Mouse (Mus musculus) thymus, postnatal 0 days (tissue): Measurements from ENCODE around the gene Folh1. TPM values are rescaled to one million over a fixed set of nuclear protein-coding genes. Genes with fewer than 3 reads are reported as not detected.
"Not testable (repeated sequence)": the region's sequence is repeated elsewhere in the genome, so short reads cannot be mapped to it uniquely, and the experiment has no call there.

Experiments used
- DNase-seq: peaks from one replicate; pipeline ENCODE4 v3.0.0-alpha.2; 2015; ENCODE audit warnings: low spot score
- polyA plus RNA-seq: library from polyadenylated mRNA; unstranded; fragments of >200 nt; fragmentation: Nextera tagmentation; extraction: Ambion mirVana; gene quantifications from 2 replicates; pipeline ENCODE4 v1.2.1, GENCODE M21; 2015

The Folh1 gene
- polyA plus RNA-seq: 0.06 and 0.16 TPM in 2 replicates

DNA sequence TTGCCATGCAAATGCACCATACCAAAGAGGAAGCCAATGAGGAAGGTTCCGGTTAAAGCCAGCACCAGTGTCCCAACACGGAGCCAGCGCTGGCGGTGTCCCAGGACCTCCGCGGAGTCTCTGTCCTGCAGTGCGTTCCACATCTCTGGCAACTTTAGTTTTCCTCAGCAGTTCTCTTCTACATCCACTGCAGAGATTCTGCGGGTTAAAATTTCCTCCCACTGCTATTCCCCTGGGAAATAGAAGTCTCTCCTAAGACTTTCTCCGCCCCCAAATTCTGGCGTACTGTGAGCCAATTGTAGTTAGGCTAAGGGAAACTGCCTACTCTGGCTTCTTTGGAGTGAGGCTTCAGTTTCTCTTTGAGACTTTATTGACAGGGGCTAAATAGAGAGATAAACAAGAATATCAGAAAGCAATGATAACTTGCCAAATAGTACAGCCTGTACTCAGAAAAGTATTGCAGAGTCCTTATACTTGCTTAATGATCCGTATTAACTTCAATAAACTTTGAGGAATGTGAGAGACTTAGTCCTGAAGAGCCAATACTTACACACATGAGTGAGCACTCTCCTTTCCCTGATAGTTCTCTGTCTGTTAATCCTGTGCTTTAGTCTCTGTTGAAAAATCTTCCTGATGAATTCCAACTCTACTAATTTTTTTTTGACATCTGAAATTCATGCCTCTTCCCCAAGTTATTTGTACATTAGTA, at the start of gene Folh1:
TSS of gene Folh1 (minus strand) at position 327 of the 709 bp plus-strand sequence.
- no peak for DNase-seq

DNA sequence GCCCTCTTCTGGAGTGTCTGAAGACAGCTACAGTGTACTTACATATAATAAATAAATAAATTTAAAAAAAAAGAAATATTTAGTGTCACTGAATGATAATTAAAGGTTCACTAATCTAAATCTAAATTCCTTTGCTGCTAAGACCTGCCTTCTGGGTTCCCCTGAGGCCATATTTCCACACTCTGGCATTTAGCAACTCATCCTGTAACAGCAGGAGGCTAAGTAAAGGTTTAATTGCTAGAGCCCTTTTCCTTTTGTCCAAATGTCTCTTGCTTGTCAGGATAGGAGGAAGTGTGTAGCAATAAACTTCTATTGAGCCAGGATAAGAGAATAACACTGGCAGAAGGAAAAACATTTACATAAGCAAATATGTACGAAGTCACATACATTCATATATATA, 40.7 kb upstream of the Folh1 start:
- DNase-seq: no peak

DNA sequence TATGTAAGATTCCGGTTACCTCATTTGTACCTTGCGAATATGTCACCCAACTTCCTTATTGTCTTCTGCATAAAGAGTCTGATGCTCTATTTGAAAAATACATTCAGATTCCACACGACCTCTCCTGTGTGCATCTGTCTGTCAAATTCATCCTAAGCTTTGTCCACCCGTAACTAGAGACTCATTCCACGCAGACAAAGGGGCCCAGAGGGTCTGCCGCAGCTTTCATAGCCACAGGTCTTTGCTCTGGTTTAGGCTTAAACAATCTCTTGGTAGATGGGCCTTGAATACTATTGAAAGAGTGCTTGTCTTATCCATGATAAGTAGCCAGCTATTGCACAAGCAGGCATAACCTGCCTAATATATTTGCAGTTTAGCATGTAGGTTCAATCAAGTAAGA, 40.0 kb upstream of the Folh1 start:
- not testable (repeated sequence) for DNase-seq

DNA sequence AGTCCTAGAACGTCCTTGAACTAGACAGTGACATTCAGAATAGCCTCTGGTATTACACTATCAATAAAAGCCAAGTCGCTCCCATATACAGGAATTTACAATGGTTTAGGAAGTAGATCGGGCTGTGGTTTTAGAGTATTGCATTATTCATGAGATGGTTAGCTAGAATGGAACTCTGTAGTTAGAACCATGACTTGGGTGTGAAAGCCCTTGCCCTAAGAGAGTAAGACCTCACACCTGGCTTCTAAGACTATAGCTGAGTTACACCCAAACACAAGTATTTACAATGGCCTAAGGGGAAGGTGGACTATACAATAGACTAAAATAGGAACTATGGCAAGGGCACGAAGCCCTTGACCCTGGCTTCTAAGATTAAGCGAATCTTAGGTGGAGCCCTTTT, 39.5 kb upstream of the Folh1 start:
- not testable (repeated sequence) for DNase-seq

GRCm38 (mm10) chr7:86794727-86795126, 19.0 kb upstream of the Folh1 start, which contains the start of gene Vmn2r77:
Gene Vmn2r77, plus strand, starts transcription at chr7:86795027.
- no peak for DNase-seq

GRCm38 (mm10) chr7:86771621-86772020, 4.1 kb downstream of the Folh1 start:
- DNase-seq: no peak

GRCm38 (mm10) chr7:86764628-86765027, 11.1 kb downstream of the Folh1 start:
- no peak for DNase-seq

DNA sequence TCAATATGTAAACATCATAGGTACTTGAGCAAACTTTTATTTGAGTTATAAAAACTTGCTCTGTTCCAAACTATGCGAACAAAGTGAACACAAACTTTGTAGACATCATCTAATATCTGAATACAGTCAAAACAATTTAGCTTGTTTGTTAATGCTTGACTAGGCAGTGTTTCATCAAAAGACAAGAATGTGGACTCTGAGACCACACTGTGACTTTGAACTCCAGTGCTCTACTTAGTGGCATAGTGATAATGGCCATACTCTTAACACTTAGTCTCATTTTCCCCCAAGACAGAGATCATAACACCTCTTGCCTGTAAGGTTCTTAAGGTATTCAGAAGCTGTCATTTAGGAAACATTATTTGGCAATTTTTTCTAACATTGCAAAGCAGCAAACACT, 15.0 kb downstream of the Folh1 start:
- DNase-seq: no peak

DNA sequence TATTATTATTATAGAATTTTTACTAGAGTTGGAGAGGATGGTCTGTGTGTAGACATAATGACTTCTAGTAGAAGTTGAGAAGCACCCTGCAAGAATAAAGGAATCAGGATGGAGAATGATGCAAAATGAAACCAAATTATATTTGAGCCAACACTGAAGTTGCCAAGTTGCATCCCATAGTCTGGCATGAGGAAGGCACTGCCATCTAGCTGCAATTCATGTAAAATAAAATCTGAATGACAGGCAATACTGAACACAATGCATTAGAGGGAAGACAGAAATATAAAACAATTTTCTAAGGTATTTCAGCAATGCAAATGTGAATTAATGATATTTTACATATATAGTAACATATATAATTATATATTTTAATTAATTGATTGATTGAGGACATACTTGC, 50.7 kb downstream of the Folh1 start:
- no peak for DNase-seq

DNA sequence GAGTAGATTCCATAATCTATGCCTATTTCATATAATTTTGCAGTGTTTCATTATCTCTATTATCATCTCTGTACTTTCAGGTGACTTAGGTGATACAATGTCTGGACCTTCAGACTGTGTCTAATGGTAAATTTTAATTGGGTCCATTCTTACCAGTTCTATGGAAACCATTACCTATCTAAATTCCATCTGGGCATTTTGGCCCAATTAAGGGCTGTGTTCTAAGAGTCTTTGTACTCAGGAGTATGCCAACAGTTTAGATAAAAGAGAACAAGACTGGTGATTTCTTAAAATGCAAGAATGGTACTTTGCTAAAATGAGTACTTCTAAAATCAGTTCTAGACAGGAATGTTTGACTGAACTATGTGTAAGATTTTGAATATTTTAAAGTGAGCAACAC, 87.7 kb downstream of the Folh1 start, which contains the start of gene Olfr292:
TSS of gene Olfr292 (plus strand) at position 301 of the 400 bp plus-strand sequence.
- DNase-seq: no peak

Other genes with a start within 250 kb of the Folh1 start
- not detected in 2 replicates for gene Olfr295, start 192.1 kb downstream of the Folh1 start, polyA plus RNA-seq
- gene Olfr294, start 159.3 kb downstream of the Folh1 start, polyA plus RNA-seq: not detected in 2 replicates
- gene Olfr293, start 126.9 kb downstream of the Folh1 start, polyA plus RNA-seq: not detected in 2 replicates
- gene Olfr292, start 87.6 kb downstream of the Folh1 start, polyA plus RNA-seq: not detected in 2 replicates
- gene Vmn2r77, start 19.1 kb upstream of the Folh1 start, polyA plus RNA-seq: not detected in 2 replicates
- not detected in 2 replicates for gene Vmn2r78, start 139.2 kb upstream of the Folh1 start, polyA plus RNA-seq
- not detected in 2 replicates for gene Vmn2r79, start 220.2 kb upstream of the Folh1 start, polyA plus RNA-seq